In the genomic region with DNA sequence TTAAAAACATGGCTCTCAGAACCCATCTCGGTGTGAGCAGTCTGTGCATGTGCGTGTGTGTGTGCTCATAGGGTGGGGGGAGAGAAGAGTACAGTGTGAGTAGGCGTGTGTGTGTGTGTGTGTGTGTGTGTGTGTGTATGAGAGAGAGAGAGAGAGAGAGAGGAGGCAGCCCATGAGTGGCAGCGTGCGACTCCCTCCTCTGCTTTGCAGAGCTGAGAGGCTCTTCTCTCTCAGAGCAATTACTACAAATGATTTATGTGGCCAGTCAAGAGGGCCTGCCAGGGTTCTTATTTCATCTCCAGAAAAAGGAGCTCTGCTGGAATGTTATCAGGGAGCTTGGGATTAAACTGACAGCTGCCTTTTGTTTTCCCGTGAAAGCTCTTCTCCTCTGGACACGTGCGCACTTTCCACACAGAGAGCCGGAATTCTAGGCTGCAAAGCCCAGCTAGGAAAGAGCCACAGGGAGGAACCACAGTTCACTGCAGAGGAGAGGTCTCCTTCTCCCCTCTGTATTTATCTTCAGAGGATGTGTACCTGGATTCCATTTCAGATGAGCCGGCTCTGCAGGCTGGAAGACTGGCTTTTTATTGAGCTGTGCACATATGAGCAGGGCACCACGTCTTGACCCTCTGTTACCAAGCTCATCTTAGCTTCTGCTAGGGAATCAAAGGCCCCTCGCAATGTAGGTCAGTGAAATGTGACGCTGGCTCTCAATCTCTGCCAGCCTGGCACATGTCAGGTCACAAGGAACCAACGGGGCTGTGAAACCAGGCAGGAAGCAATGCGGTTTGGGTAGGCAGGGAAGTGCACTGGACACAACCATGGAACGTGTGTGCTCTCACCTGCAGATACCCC, we compare ENCODE assay signal across 8 mouse cellular contexts.
A peak's percentile ranks its signal among the peaks of the same experiment; 100 is the strongest.
DNase-seq lines count a peak whose midpoint lies in the region; ATAC-seq lines count a peak whose summit lies in the region.

No protein-coding gene starts in this region.

- peaks cover 18% of the 10 kb centered on the region for H3K4me1 ChIP-seq in forebrain, embryonic 12.5 days
- peaks cover 17% of the 10 kb centered on the region for H3K4me1 ChIP-seq in hindbrain, embryonic 15.5 days (replicated peaks)
- peaks cover 35% of the 10 kb centered on the region for H3K4me1 ChIP-seq in midbrain, embryonic 10.5 days

- no peaks in the 10 kb centered on the region for H3K27me3 ChIP-seq in forebrain, embryonic 12.5 days
- no peaks in the 10 kb centered on the region for H3K27me3 ChIP-seq in hindbrain, embryonic 15.5 days
- H3K27me3 ChIP-seq in midbrain, embryonic 10.5 days (ENCODE audit: low read depth, poor library complexity, severe bottlenecking): no peaks in the 10 kb centered on the region

- H3K9me3 ChIP-seq in forebrain, embryonic 12.5 days: no peaks in the 10 kb centered on the region
- no peaks in the 10 kb centered on the region for H3K9me3 ChIP-seq in hindbrain, embryonic 15.5 days
- H3K9me3 ChIP-seq in midbrain, embryonic 10.5 days (replicated peaks): no peaks in the 10 kb centered on the region; the same call in 1 of the 2 replicates

- peak overlapping the region; percentile 73 for H3K27ac ChIP-seq in forebrain, embryonic 12.5 days
- H3K27ac ChIP-seq in hindbrain, embryonic 15.5 days (replicated peaks): peak overlapping the region; percentile 82
- peak overlapping the region; percentile 74 for H3K27ac ChIP-seq in midbrain, embryonic 10.5 days (replicated peaks)

- 26% methylated on average over 16 of the region's 16 CpGs for WGBS in forebrain, embryonic 12.5 days
- 20% methylated on average over 16 of the region's 16 CpGs for WGBS in hindbrain, embryonic 15.5 days
- WGBS in midbrain, embryonic 10.5 days: 50% methylated on average over 16 of the region's 16 CpGs

- peak; percentile 73; the same call in 1 of the 2 replicates for ATAC-seq in forebrain, embryonic 12.5 days (ENCODE audit: low FRiP score)
- ATAC-seq in hindbrain, embryonic 15.5 days (ENCODE audit: low FRiP score, low read depth): peak; percentile 88
- ATAC-seq in megakaryocyte, adult 5-6 weeks (ENCODE audit: poor library complexity, severe bottlenecking): no peak
- no peak for ATAC-seq in monocyte, adult 5-6 weeks (replicated peaks; ENCODE audit: insufficient number of reproducible peaks, low FRiP score, low TSS enrichment, poor library complexity, severe bottlenecking)

- H3K9ac ChIP-seq in forebrain, embryonic 12.5 days: peak overlapping the region; percentile 1; the same call in 1 of the 2 replicates
- peak overlapping the region; percentile 32; the same call in 1 of the 2 replicates for H3K9ac ChIP-seq in hindbrain, embryonic 15.5 days

- H3K36me3 ChIP-seq in forebrain, embryonic 12.5 days (replicated peaks): no peaks in the 10 kb centered on the region
- H3K36me3 ChIP-seq in hindbrain, embryonic 15.5 days: no peaks in the 10 kb centered on the region
- peaks cover 4% of the 10 kb centered on the region; the same call in 1 of the 2 replicates for H3K36me3 ChIP-seq in midbrain, embryonic 10.5 days

- DNase-seq in MN1 (ENCODE audit: low spot score): peak; percentile 81
- peak; percentile 83 for DNase-seq in brain, adult 2 months (ENCODE audit: low read depth, low spot score)
- peak; percentile 42 for DNase-seq in midbrain, embryonic 10.5 days (ENCODE audit: low spot score)
- no peak for DNase-seq in adipocyte (ENCODE audit: low spot score)

- no peak overlapping the region for H3K4me3 ChIP-seq in forebrain, embryonic 12.5 days (replicated peaks)
- H3K4me3 ChIP-seq in hindbrain, embryonic 15.5 days: no peak overlapping the region
- no peak overlapping the region for H3K4me3 ChIP-seq in midbrain, embryonic 10.5 days

- peak overlapping the region; percentile 25 for H3K4me2 ChIP-seq in forebrain, embryonic 12.5 days
- H3K4me2 ChIP-seq in hindbrain, embryonic 15.5 days: no peak overlapping the region

Comparison
In these comparisons a context has a peak if more than half of its experiments do, and no peak if none do; other contexts are left out.
1. ATAC-seq: peak in forebrain, embryonic 12.5 days (single experiment) and hindbrain, embryonic 15.5 days (single experiment); none in megakaryocyte, adult 5-6 weeks (single experiment) and monocyte, adult 5-6 weeks (single experiment).
2. Peak in every context shown above with its lines, with median percentiles within 50 percentile points of each other: H3K27ac ChIP-seq.